Mouse (Mus musculus) C2C12 (cell line): ENCODE measurements around the gene Ablim2.

ENCODE experiments used
- CEBPB ChIP-seq: IDR thresholded peaks from one replicate; pipeline ENCODE4 v1.6.1; 2011; ENCODE audit warnings: low read depth, mild to moderate bottlenecking, control low read depth, moderate library complexity
- CTCF ChIP-seq: IDR thresholded peaks from one replicate; pipeline ENCODE4 v1.5.1; 2011; ENCODE audit not compliant: control insufficient read depth, insufficient read depth, insufficient read length
- FOSL1 ChIP-seq: IDR thresholded peaks from one replicate; pipeline ENCODE4 v1.8.0; 2011; ENCODE audit warnings: mild to moderate bottlenecking, low read length; ENCODE audit not compliant: poor library complexity, insufficient read depth, severe bottlenecking
- MAX ChIP-seq: IDR thresholded peaks from one replicate; pipeline ENCODE4 v1.6.1; 2011; ENCODE audit warnings: mild to moderate bottlenecking, control low read depth
- MYOG ChIP-seq: IDR thresholded peaks from one replicate; pipeline ENCODE4 v1.6.1; 2011; ENCODE audit not compliant: control insufficient read depth, insufficient read length; ENCODE audit errors: extremely low read depth
- USF1 ChIP-seq: IDR thresholded peaks from one replicate; pipeline ENCODE4 v1.6.1; 2011; ENCODE audit warnings: low read depth, mild to moderate bottlenecking, control low read depth, moderate library complexity

DNA sequence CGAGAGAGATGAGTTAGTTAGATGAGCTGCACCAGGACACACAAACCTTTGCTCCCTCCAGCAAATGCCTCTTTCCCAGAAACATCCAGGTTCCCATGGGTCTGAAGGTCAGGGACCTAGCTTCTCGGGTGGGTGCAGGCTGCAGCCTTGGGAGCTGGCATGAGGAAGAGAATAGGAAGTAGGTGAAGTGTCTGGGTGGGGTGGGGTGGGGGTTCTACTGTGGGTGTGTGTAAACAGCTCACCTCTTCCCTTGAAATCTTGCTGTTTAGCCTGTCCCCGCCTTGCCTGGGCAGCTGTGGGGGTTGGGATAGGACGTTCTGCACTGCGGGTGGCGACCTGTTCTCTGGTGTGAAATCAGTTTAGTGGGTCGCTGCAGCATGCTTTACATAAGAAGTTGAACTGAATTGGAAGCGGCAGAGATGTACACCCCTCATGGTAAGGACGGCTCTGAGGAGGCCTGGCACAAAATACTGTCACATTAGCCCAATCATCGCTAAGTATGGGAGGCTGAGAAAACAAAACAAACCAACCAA, 25.0 kb downstream of the Ablim2 start:
- TF ChIP-seq FOSL1 (no peak), CTCF (no peak), USF1 (no peak), MAX (no peak), CEBPB (no peak), MYOG (no peak)
